Mouse (Mus musculus): Measurements from ENCODE around the gene Slco3a1.

- no peak for TF ChIP-seq POLR2A (IDR thresholded peaks at IDR 0.05; ENCODE audit: extremely low read depth, insufficient read depth, low read length)
- TF ChIP-seq CTCF (IDR thresholded peaks at IDR 0.05; ENCODE audit: low read depth, low read length) = no peak
These were observed 127.4 kb downstream of the Slco3a1 start for GRCm38 (mm10) chr7:74427135-74427534.

Data from liver, adult 2 months (tissue).